Mouse (Mus musculus) bone marrow, adult 2 months (tissue): ENCODE measurements at regions not wholly inside any gene's neighbourhood (a gene's known extent, or its start where the extent isn't known, plus 50 kb on each side); places are given as distances from the start of the nearest gene placed in this dataset.

Experiments
- CTCF ChIP-seq: fragments of 200-500 bp; IDR thresholded peaks from 2 replicates; pipeline ENCODE4 v1.5.1; 2011; ENCODE audit warnings: low read length, control low read depth; ENCODE audit not compliant: control insufficient read depth, insufficient read depth
- POLR2A ChIP-seq: fragments of 200-500 bp; IDR thresholded peaks from 2 replicates; pipeline ENCODE4 v1.6.1; 2011; ENCODE audit warnings: low read depth, mild to moderate bottlenecking, control low read depth, low read length, borderline replicate concordance; ENCODE audit not compliant: control insufficient read depth

- no peak for TF ChIP-seq POLR2A
- no peak for TF ChIP-seq CTCF
Observed at GRCm38 (mm10) chr2:17850741-17851140, 119.5 kb upstream of the Nebl start.
